ENCODE assay signal across 22 mouse cellular contexts in genomic region chr17:46024192-46024591, GRCm38 (mm10). TPM values are rescaled to one million over a fixed set of nuclear protein-coding genes. Genes with fewer than 3 reads are reported as not detected.
"Had no signal": no experiment of that assay in that cellular context is flagged by ENCODE, and none has a peak within 500 bp of the region (broad histone marks: within the 10 kb centered on the region; RNA-seq: fewer than 3 reads in every experiment).

No protein-coding gene starts in this region.

- H3K4me2 ChIP-seq: heart, embryonic 11.5 days; hindbrain, embryonic 12.5 days; hindbrain, embryonic 14.5 days; intestine, embryonic 15.5 days; limb, embryonic 12.5 days; liver, embryonic 11.5 days; liver, embryonic 13.5 days had no signal

- H3K27me3 ChIP-seq: hindbrain, embryonic 12.5 days; intestine, embryonic 15.5 days; limb, embryonic 12.5 days; liver, embryonic 13.5 days had no signal

- DNase-seq: gastrocnemius, postnatal 10 days; gastrocnemius, postnatal 25 days; heart, adult 2 months; heart, postnatal 10 days; heart, postnatal 4 days; kidney, adult 2 months; kidney, postnatal 10 days; kidney, postnatal 25 days; kidney, postnatal 4 days; liver; liver, embryonic 13.5 days had no signal

- H3K4me3 ChIP-seq: heart, adult 2 months; hindbrain, embryonic 10.5 days; hindbrain, embryonic 12.5 days; intestine, embryonic 15.5 days; layer of hippocampus, adult 2 months; left cerebral cortex, adult 2 months; limb, embryonic 10.5 days; limb, embryonic 12.5 days; liver, embryonic 13.5 days had no signal

- H3K27ac ChIP-seq: heart, adult 2 months; hindbrain, embryonic 10.5 days; hindbrain, embryonic 12.5 days; hindbrain, embryonic 14.5 days; intestine, embryonic 15.5 days; layer of hippocampus, adult 2 months; left cerebral cortex, adult 2 months; limb, embryonic 10.5 days; limb, embryonic 12.5 days; liver, embryonic 13.5 days had no signal

RNA-seq across cellular contexts. Expression of gene Vegfa, which starts 8.0 kb away (rescaled TPM):
- polyA plus RNA-seq: inflammation-experienced regulatory T-cells, adult 6 months had no signal
